Mouse (Mus musculus): ENCODE results near the gene Mgst1. TPM values are rescaled to one million over a fixed set of nuclear protein-coding genes. Genes with fewer than 3 reads are reported as not detected.

Gene Mgst1
- total RNA-seq (2021) (1,000 to 10,000 TPM; 1,146 to 3,232 TPM), polyA plus RNA-seq (2012; rRNA removed) (1,083 and 2,266 TPM in 2 replicates)
- long read RNA-seq, transcript Mgst1-201 (4 exons, 1,167 nt): major isoform, 645 of 702 reads
- long read RNA-seq, transcript Mgst1-205 (5 exons, 913 nt): minor isoform, 8 of 702 reads
- long read RNA-seq, partial matches to known transcripts: 21 of 702 reads
- long read RNA-seq, other reads (novel, unspliced or antisense): 23 of 702 reads

GRCm38 (mm10) chr6:138139930-138140329 lies at the start of gene Mgst1:
Gene Mgst1, plus strand, starts transcription at chr6:138140316.
- DNase-seq: peak; percentile 65

GRCm38 (mm10) chr6:138092432-138092831 lies 47.7 kb upstream of the Mgst1 start:
- DNase-seq: no peak

GRCm38 (mm10) chr6:138095060-138095459 lies 45.1 kb upstream of the Mgst1 start:
- no peak for DNase-seq

GRCm38 (mm10) chr6:138099646-138100045 lies 40.5 kb upstream of the Mgst1 start:
- no peak for DNase-seq

- no peak for DNase-seq
Observed at GRCm38 (mm10) chr6:138101843-138102242, 38.3 kb upstream of the Mgst1 start.

- DNase-seq: no peak
Observed at GRCm38 (mm10) chr6:138102940-138103339, 37.2 kb upstream of the Mgst1 start.

- no peak for DNase-seq
Observed at GRCm38 (mm10) chr6:138104559-138104958, 35.6 kb upstream of the Mgst1 start.

- DNase-seq: peak; percentile 14
Observed at GRCm38 (mm10) chr6:138117496-138117895, 22.6 kb upstream of the Mgst1 start.

- DNase-seq: no peak
Observed at GRCm38 (mm10) chr6:138128392-138129335, 11.5 kb upstream of the Mgst1 start.

- DNase-seq: no peak
Observed at GRCm38 (mm10) chr6:138130541-138130940, 9.6 kb upstream of the Mgst1 start.

- peak; percentile 91 for DNase-seq
Observed at GRCm38 (mm10) chr6:138140336-138140735, 220 bp downstream of the Mgst1 start.

GRCm38 (mm10) chr6:138141111-138141592 lies 1.0 kb downstream of the Mgst1 start:
- peak; percentile 92 for DNase-seq

GRCm38 (mm10) chr6:138142604-138143003 lies 2.5 kb downstream of the Mgst1 start:
- DNase-seq: peak; percentile 45

GRCm38 (mm10) chr6:138143450-138143849 lies 3.3 kb downstream of the Mgst1 start:
- DNase-seq: peak; percentile 71

- DNase-seq: peak; percentile 77
Observed at GRCm38 (mm10) chr6:138153111-138153510, 13.0 kb downstream of the Mgst1 start.

- DNase-seq: no peak
Observed at GRCm38 (mm10) chr6:138163920-138164319, 23.8 kb downstream of the Mgst1 start.

GRCm38 (mm10) chr6:138171480-138172224 lies 31.5 kb downstream of the Mgst1 start:
- peak; percentile 14 for DNase-seq

Other genes starting within 250 kb of the Mgst1 start
- 1 to 10 TPM in 1 of 2 experiments, under 1 TPM in 1; 0.62 to 4.6 TPM for gene Slc15a5, start 60.4 kb upstream of the Mgst1 start, total RNA-seq (2021)
- gene Slc15a5, start 60.4 kb upstream of the Mgst1 start, polyA plus RNA-seq (2012; rRNA removed): 0.39 and 0.94 TPM in 2 replicates

Data from adrenal gland, adult 2 months (tissue).